Comparison of ENCODE assay signal across 11 mouse cellular contexts in the genomic region with DNA sequence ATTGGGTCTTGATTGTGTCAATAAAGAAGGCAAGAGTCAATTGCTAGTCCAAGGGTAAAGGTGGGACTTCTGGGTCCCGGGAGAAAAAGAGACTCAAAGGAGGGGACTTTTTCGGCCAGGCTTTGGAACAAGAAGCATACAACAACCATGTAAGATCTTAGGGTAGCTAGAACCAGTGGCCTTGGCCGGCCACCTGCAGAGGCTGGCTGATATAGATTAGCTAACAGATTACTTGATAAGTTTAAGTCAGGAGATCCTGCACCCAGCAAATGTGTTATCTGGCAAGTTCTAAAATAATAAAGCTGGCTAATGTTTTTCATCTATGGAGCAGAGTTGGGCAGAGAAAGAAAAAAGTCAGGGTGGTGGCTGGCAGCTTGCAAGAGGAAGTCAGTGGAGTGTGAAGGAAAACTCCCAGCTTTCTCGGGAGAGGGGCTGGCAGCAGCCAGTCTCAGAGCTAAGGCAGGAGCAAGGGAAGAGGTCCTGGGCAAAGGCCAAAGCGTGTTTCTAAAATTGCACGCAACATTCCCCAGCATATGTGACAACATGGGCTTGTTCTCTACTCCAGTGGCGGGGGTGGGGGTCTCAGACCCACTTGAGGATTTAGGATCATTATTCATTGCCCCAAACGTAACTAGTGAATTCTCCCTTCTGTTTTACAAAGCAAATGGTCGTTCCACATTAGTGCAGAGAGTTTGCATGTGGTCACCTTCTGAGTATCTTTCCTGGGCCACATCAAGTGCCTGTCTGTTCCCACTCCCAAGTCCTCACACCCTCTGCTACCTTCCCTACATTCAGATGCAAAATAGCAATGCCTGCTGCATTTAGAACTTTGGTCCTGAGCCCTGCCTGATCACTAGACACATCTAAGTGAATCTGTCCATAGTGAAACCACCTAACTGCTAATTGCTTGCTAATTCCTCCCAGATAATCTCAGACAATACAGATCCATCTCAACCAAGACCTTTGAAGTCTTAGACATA.
DNase-seq lines count a peak whose midpoint lies in the region; ATAC-seq and TF ChIP-seq lines count a peak whose summit lies in the region.
"Had no signal": no experiment of that assay in that cellular context is flagged by ENCODE, and none has a peak within 500 bp of the region (broad histone marks: within the 10 kb centered on the region; RNA-seq: fewer than 3 reads in every experiment).

No protein-coding gene starts in this region.

- 49% methylated on average over 9 of the region's 9 CpGs for WGBS in forebrain, postnatal 0 days
- whole genome bisulfite sequencing in forebrain, embryonic 11.5 days = 63% methylated on average over 9 of the region's 9 CpGs
- WGBS in intestine, embryonic 15.5 days = 41% methylated on average over 9 of the region's 9 CpGs

- no peak overlapping the region for H3K27ac ChIP-seq in forebrain, postnatal 0 days (ENCODE audit: low read depth, low read length)
- no peak overlapping the region; the same call in 1 of the 2 replicates for H3K27ac ChIP-seq in forebrain, embryonic 11.5 days (ENCODE audit: low read depth, low read length)
- peak overlapping the region; percentile 27; the same call in 1 of the 2 replicates for H3K27ac ChIP-seq in intestine, embryonic 15.5 days

- no peaks in the 10 kb centered on the region for H3K27me3 ChIP-seq in forebrain, postnatal 0 days (ENCODE audit: insufficient read depth, low read length)
- no peaks in the 10 kb centered on the region for H3K27me3 ChIP-seq in forebrain, embryonic 11.5 days (ENCODE audit: control insufficient read depth, insufficient read depth, low read length)
- H3K27me3 ChIP-seq in intestine, embryonic 15.5 days (replicated peaks) = no peaks in the 10 kb centered on the region

- no peak for TF ChIP-seq CTCF in forebrain, postnatal 0 days (IDR thresholded peaks at IDR 0.05; ENCODE audit: low read depth)

- H3K36me3 ChIP-seq in forebrain, postnatal 0 days (ENCODE audit: insufficient read depth) = no peaks in the 10 kb centered on the region
- H3K36me3 ChIP-seq in forebrain, embryonic 11.5 days (ENCODE audit: control insufficient read depth, insufficient read depth, low read length) = no peaks in the 10 kb centered on the region
- H3K36me3 ChIP-seq in intestine, embryonic 15.5 days = no peaks in the 10 kb centered on the region

- H3K4me2 ChIP-seq in forebrain, postnatal 0 days (ENCODE audit: low read depth) = no peak overlapping the region
- no peak overlapping the region for H3K4me2 ChIP-seq in forebrain, embryonic 11.5 days (ENCODE audit: low read depth, low read length, severe bottlenecking)
- H3K4me2 ChIP-seq in intestine, embryonic 15.5 days (replicated peaks) = 0 out of 2 replicates have a peak overlapping the region, but pooled peaks have one; percentile 1

- H3K4me1 ChIP-seq in forebrain, postnatal 0 days (ENCODE audit: insufficient read depth) = peaks cover 7% of the 10 kb centered on the region; the same call in 1 of the 2 replicates
- H3K4me1 ChIP-seq in forebrain, embryonic 11.5 days (replicated peaks; ENCODE audit: control insufficient read depth, insufficient read depth, low read length) = no peaks in the 10 kb centered on the region
- no peaks in the 10 kb centered on the region; the same call in 1 of the 2 replicates for H3K4me1 ChIP-seq in intestine, embryonic 15.5 days (replicated peaks)

- H3K4me3 ChIP-seq in forebrain, postnatal 0 days (ENCODE audit: low read depth, low read length) = no peak overlapping the region
- no peak overlapping the region for H3K4me3 ChIP-seq in forebrain, embryonic 11.5 days (ENCODE audit: low read depth, low read length)
- no peak overlapping the region for H3K4me3 ChIP-seq in intestine, embryonic 15.5 days (replicated peaks)

- H3K9me3 ChIP-seq in forebrain, postnatal 0 days (ENCODE audit: low read length) = no peaks in the 10 kb centered on the region
- H3K9me3 ChIP-seq in forebrain, embryonic 11.5 days (ENCODE audit: control insufficient read depth, low read length) = no peaks in the 10 kb centered on the region
- no peaks in the 10 kb centered on the region for H3K9me3 ChIP-seq in intestine, embryonic 15.5 days

- peak; percentile 29; the same call in 1 of the 2 replicates for ATAC-seq in forebrain, postnatal 0 days
- ATAC-seq in forebrain, embryonic 11.5 days (replicated peaks; ENCODE audit: low FRiP score) = no peak
- peak; percentile 73 for ATAC-seq in intestine, embryonic 15.5 days
- ATAC-seq: liver, postnatal 0 days had no signal

- DNase-seq in forebrain, postnatal 0 days = no peak
- no peak for DNase-seq in forebrain, embryonic 11.5 days (ENCODE audit: low spot score)
- peak; percentile 47 for DNase-seq in R1 (ENCODE audit: low read depth, low spot score)
- DNase-seq in kidney, postnatal 25 days = peak; percentile 56 to 70
- DNase-seq in cerebellum, adult 8-10 months = no peak
- no peak for DNase-seq in c-Kit-positive CD71-positive TER-119-positive erythroid progenitor cells, embryonic 14.5 days (ENCODE audit: low spot score)
- DNase-seq in ovary, postnatal 14 days (ENCODE audit: low spot score) = no peak
- DNase-seq: gastrocnemius, postnatal 36 days; liver, postnatal 0 days; thymus, postnatal 25 days had no signal

- no peak overlapping the region for H3K9ac ChIP-seq in forebrain, postnatal 0 days
- H3K9ac ChIP-seq in forebrain, embryonic 11.5 days (ENCODE audit: low read length) = no peak overlapping the region
- no peak overlapping the region for H3K9ac ChIP-seq in intestine, embryonic 15.5 days
- H3K9ac ChIP-seq: liver, postnatal 0 days had no signal

Comparison
In these comparisons a context has a peak if more than half of its experiments do, and no peak if none do; other contexts are left out.
1. DNase-seq: peak in R1 (single experiment) and kidney, postnatal 25 days (2 of 2); none in forebrain, postnatal 0 days (single experiment), forebrain, embryonic 11.5 days (single experiment), cerebellum, adult 8-10 months (single experiment), c-Kit-positive CD71-positive TER-119-positive erythroid progenitor cells, embryonic 14.5 days (single experiment) and ovary, postnatal 14 days (single experiment).